Mouse (Mus musculus): ENCODE results near the gene Gm13102. TPM values are rescaled to one million over a fixed set of nuclear protein-coding genes. Genes with fewer than 3 reads are reported as not detected.
"Not testable (repeated sequence)": the region's sequence is repeated elsewhere in the genome, so short reads cannot be mapped to it uniquely, and the experiment has no call there.

The Gm13102 gene
- total RNA-seq (2022): not detected

DNA sequence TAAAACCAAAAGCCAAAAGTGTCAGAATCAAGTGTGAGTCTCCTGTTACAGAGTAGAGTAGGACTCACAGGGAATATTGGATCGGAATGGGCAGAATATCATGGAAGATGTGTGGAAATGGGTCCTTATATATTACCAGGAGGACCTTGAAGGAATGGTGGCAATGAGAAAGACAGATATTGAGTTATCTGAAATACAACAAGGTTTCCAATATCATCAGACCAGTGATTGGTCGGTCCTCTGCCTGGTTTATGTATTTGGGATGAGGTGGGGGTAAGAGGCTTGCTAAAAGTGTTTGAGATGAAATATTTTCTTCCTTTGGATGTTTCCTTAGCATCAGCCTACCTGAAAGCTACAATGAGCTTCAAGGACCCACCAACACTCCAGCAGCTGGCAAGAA, at the start of gene Gm13102:
Gene Gm13102 (plus strand): TSS at position 301 of the 400 bp plus-strand sequence.
- DNase-seq: not testable (repeated sequence)

DNA sequence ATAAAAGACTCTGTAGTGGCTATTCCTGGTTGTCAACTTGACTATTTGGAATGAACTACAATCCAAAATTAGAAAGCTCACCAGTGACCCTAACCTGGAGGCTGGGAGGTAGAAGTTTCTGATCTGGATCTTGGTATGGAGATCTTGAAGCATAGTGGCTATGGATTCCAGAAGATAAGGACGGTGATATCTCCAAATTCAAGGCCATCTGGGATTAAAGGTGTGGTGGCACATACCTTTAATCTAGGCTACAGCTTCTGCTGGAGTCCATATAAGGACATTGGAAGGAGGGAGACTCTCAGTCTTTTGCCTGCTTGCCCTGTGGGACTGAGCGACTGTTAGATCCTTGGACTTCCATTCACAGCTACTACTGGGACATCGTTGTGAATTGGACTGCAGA, 47.4 kb upstream of the Gm13102 start, which contains the start of gene Pramel4:
Gene Pramel4 (plus strand): TSS at position 301 of the 400 bp plus-strand sequence.
- DNase-seq: not testable (repeated sequence)

Other genes with a start within 250 kb of the Gm13102 start
- not detected for gene Pramef6, start 206.1 kb upstream of the Gm13102 start, total RNA-seq (2022)
- not detected for gene Pramef25, start 155.5 kb upstream of the Gm13102 start, total RNA-seq (2022)
- gene Gm13101, start 139.5 kb upstream of the Gm13102 start, total RNA-seq (2022): not detected
- gene Pramef17, start 112.1 kb upstream of the Gm13102 start, total RNA-seq (2022): not detected
- gene Pramel4, start 47.3 kb upstream of the Gm13102 start, total RNA-seq (2022): not detected
- gene Oog3, start 56.2 kb downstream of the Gm13102 start, total RNA-seq (2022): not detected
- not detected for gene Oog2, start 84.2 kb downstream of the Gm13102 start, total RNA-seq (2022)
- gene C87977, start 106.8 kb downstream of the Gm13102 start, total RNA-seq (2022): not detected
- gene Pramel5, start 174.0 kb downstream of the Gm13102 start, total RNA-seq (2022): not detected
- gene Gm13128, start 223.8 kb downstream of the Gm13102 start, total RNA-seq (2022): not detected

Measured in adrenal gland, adult 8-10 months (tissue).